Mouse (Mus musculus) G1E-ER4 (cell line): ENCODE measurements around the gene Trpm1. TPM values are rescaled to one million over a fixed set of nuclear protein-coding genes. Genes with fewer than 3 reads are reported as not detected.

ENCODE experiments used
- GATA1 ChIP-seq: IDR thresholded peaks from one replicate; pipeline ENCODE4 v1.8.0; 2012; ENCODE audit warnings: low read length, inconsistent platforms
- polyA plus RNA-seq: library from polyadenylated mRNA; stranded (reverse); fragments of >175 nt; gene quantifications from 2 replicates; pipeline ENCODE4 v1.2.3, GENCODE M21; 2012

Gene Trpm1
- polyA plus RNA-seq, 1 experiment: not detected

DNA sequence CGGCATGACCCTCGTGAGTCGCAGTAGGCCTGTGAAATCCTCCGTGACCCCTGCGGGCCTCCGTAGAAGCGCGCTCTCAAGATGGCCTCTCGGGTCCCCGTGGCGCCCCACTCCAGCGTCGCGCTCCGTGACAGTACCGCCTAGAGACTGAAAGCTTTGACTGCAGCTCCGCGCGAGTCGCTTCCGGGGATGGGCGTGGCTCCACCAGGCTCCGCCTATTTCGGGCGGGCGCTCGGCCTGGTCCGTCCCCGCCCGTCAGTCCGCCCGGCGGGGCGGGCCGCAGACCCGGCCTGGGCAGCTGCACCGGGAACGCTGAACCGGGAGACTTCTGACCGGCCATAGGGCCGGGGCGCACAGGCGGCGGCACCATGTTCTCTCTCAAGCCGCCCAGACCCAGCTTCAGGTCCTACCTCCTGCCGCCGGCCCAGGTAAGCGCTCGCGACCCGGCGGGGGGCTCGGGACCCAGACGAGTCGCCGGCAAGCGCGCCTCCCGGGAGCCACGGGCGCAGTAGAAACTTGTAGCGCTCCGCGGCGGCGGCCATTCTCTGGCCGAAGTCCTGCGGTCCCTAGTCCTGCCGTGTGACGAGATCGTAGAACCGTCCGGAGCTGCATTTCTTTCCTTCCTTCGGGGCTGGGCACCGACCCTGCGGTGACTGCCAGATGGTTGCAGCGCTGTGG, 133.9 kb downstream of the Trpm1 start, which contains the start of gene Mtmr10:
TSS of gene Mtmr10 (plus strand) at position 240 of the 678 bp plus-strand sequence.
- no peak for TF ChIP-seq GATA1

GRCm38 (mm10) chr7:64289416-64289815, 135.8 kb downstream of the Trpm1 start:
- no peak for TF ChIP-seq GATA1

DNA sequence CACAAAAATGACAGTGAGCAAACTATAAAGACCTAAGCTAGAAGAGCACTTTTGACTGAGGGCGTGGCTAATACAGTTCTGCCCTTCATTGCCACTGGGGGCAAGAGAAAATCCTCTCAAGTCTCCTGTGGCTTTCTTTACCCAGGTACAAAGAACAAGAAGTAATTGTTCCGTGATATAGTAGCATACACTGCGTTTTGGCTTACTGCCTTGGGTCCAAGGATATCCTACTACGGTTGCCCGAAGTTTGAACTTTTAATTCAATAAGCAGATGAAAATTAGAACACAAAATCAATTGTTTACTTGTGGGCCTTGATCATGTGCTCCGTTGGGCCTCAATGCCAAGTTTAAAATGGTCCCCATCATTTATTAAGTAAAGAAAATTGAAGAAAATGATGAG, 136.8 kb downstream of the Trpm1 start:
- no peak for TF ChIP-seq GATA1

DNA sequence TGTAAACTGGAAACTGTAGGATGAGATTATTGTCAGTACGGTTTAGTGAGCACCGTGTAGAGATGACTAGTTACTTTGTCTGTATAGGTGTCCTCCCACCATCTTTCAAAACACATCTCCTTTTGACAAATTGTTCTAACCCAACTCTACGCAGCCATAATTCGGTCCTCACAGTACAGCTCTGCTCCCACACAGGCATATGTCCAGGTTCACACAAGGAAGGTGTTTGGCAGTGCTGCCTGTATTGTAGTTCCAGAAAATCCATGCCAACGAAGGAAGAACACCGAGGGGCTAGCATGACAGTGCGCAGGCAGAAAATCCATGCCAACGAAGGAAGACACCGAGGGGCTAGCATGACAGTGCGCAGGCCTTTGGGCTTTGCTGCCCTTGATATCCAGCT, 138.1 kb downstream of the Trpm1 start:
- TF ChIP-seq GATA1: no peak

- no peak for TF ChIP-seq GATA1
Observed at GRCm38 (mm10) chr7:64296286-64297010, 142.8 kb downstream of the Trpm1 start.

GRCm38 (mm10) chr7:64310241-64310640, 156.6 kb downstream of the Trpm1 start:
- no peak for TF ChIP-seq GATA1

DNA sequence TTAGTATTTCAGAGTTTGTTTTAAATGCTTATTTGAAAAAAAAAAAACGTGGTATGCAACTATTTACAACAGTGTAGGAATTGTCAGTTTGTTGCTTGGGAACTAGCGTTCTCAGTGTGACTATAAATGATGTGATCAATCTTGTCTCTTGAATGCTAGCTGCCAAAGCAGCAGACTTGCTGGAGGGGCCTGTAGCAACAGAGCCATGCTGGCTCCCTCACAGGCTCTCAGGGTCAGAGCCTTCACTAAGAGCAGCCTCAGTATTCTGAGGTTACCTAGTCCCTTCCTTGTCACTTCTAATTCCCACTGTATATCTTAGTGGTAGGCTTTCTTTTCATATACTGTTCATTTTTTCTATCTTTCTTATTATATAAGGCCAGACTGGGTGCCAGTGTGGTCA, 157.1 kb downstream of the Trpm1 start:
- TF ChIP-seq GATA1: no peak

DNA sequence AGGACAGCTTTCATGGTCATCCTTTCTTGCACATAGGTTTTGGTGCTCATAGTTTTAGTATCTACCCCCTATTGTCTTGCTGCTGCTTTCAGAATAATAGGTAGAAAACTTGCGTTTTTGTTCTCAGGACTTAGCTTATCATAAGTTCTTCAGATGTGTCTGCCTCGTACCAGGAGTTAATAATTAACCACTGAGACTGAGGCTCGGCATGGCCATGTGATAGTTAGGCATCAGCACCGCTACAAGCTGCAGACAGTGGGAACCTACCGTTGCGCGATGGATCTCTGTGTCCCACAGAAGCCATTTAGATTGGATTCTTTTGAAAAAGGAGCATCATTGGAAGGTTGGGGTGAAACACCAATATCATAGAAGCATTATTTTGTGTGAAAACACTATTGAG, 159.2 kb downstream of the Trpm1 start:
- TF ChIP-seq GATA1: no peak

Other genes starting within 250 kb of the Trpm1 start
- gene E030018B13Rik, start 237.0 kb upstream of the Trpm1 start, polyA plus RNA-seq: not detected in 2 replicates
- gene Klf13, start 214.9 kb upstream of the Trpm1 start, polyA plus RNA-seq: 56.5 and 68.6 TPM in 2 replicates
- 3.2 and 3.3 TPM in 2 replicates for gene Mtmr10, start 133.8 kb downstream of the Trpm1 start, polyA plus RNA-seq
- gene Fan1, start 220.3 kb downstream of the Trpm1 start, polyA plus RNA-seq: 2.4 and 2.9 TPM in 2 replicates
- 7.4 and 8.8 TPM in 2 replicates for gene Mphosph10, start 238.4 kb downstream of the Trpm1 start, polyA plus RNA-seq
- gene Mcee, start 238.8 kb downstream of the Trpm1 start, polyA plus RNA-seq: 2.1 and 2.4 TPM in 2 replicates